Mouse (Mus musculus) embryonic facial prominence, embryonic 12.5 days (tissue): Measurements from ENCODE around the gene Epn1. TPM values are rescaled to one million over a fixed set of nuclear protein-coding genes. Genes with fewer than 3 reads are reported as not detected.

Experiments
- ATAC-seq: fragments of 200-750 bp; cut with Nextera tagmentation; 2 replicates; pipeline ENCODE4 v1.8.0; 2017; ENCODE audit not compliant: insufficient number of reproducible peaks, insufficient read depth, low FRiP score, low TSS enrichment
- H3K27ac ChIP-seq: fragments of 300-500 bp; sonication (generic); 2 replicates; pipeline ENCODE4 v1.5.1; 2016; ENCODE audit warnings: mild to moderate bottlenecking
- H3K27me3 ChIP-seq: fragments of 300-500 bp; sonication (generic); 2 replicates; pipeline ENCODE4 v1.6.1; 2016; ENCODE audit warnings: mild to moderate bottlenecking, moderate library complexity
- H3K36me3 ChIP-seq: fragments of 300-500 bp; sonication (generic); 2 replicates; pipeline ENCODE4 v1.6.1; 2016; ENCODE audit warnings: mild to moderate bottlenecking
- H3K4me1 ChIP-seq: fragments of 300-500 bp; sonication (generic); 2 replicates; pipeline ENCODE4 v1.6.1; 2016
- H3K4me2 ChIP-seq: fragments of 300-500 bp; sonication (generic); replicated peaks from 2 replicates; pipeline ENCODE4 v1.6.1; 2016; ENCODE audit warnings: mild to moderate bottlenecking, moderate library complexity
- H3K4me3 ChIP-seq: fragments of 300-500 bp; sonication (generic); 2 replicates; pipeline ENCODE4 v1.5.1; 2016; ENCODE audit warnings: mild to moderate bottlenecking
- H3K9ac ChIP-seq: fragments of 300-500 bp; sonication (generic); 2 replicates; pipeline ENCODE4 v1.6.1; 2016; ENCODE audit warnings: mild to moderate bottlenecking, moderate library complexity
- H3K9me3 ChIP-seq: fragments of 300-500 bp; sonication (generic); 2 replicates; pipeline ENCODE4 v1.6.1; 2016; ENCODE audit warnings: mild to moderate bottlenecking, moderate library complexity
- whole genome bisulfite sequencing: fragments of 180-500 bp; shearing (Covaris S2); methylation state at CpG from one replicate; pipeline ENCODE4 v1.1.7; 2016; 5-methylcytosine and 5-hydroxymethylcytosine counted together
- polyA plus RNA-seq: library from polyadenylated mRNA; unstranded; fragments of >200 nt; fragmentation: Nextera tagmentation; extraction: Ambion mirVana; gene quantifications from 2 replicates; pipeline ENCODE4 v1.2.1, GENCODE M21; 2016

Gene Epn1
- polyA plus RNA-seq, 1 experiment from 2014 or later: 67.2 TPM

- no peak for ATAC-seq
- 73% methylated on average over 2 of the region's 2 CpGs for WGBS
- Histone ChIP-seq H3K4me2 (no peak overlapping the region), H3K9me3 (no peaks in the 10 kb centered on the region), H3K36me3 (no peaks in the 10 kb centered on the region), H3K4me3 (no peak overlapping the region), H3K4me1 (no peaks in the 10 kb centered on the region), H3K27ac (no peak overlapping the region), H3K9ac (no peak overlapping the region), H3K27me3 (no peaks in the 10 kb centered on the region)
Observed at GRCm38 (mm10) chr7:5046112-5046511, 33.9 kb upstream of the Epn1 start.

GRCm38 (mm10) chr7:5047313-5047712 is 32.7 kb upstream of the Epn1 start:
- Histone ChIP-seq H3K27me3 (peaks cover 5% of the 10 kb centered on the region; the same call in 1 of the 2 replicates), H3K9ac (no peak overlapping the region), H3K36me3 (no peaks in the 10 kb centered on the region), H3K4me1 (peaks cover 3% of the 10 kb centered on the region; the same call in 1 of the 2 replicates), H3K9me3 (no peaks in the 10 kb centered on the region), H3K4me3 (no peak overlapping the region), H3K4me2 (no peak overlapping the region), H3K27ac (no peak overlapping the region)
- ATAC-seq: no peak
- 30% methylated on average over 2 of the region's 2 CpGs for WGBS

GRCm38 (mm10) chr7:5051193-5052192 is 28.5 kb upstream of the Epn1 start, which contains the start of gene Zfp580:
Gene Zfp580, plus strand, starts transcription at chr7:5051538.
- Histone ChIP-seq H3K4me2 (peak within 1 kb of the TSS; percentile 86), H3K4me3 (peak within 1 kb of the TSS; percentile 84), H3K4me1 (peaks cover 22% of the 10 kb centered on the region), H3K27ac (peak within 1 kb of the TSS; percentile 74), H3K36me3 (no peaks in the 10 kb centered on the region), H3K27me3 (peaks cover 47% of the 10 kb centered on the region), H3K9ac (peak within 1 kb of the TSS; percentile 87), H3K9me3 (no peaks in the 10 kb centered on the region)
- peak; percentile 71 for ATAC-seq
- whole genome bisulfite sequencing: 1% methylated on average over 65 of the region's 65 CpGs

GRCm38 (mm10) chr7:5052438-5052837 is 27.6 kb upstream of the Epn1 start:
- H3K36me3 ChIP-seq: no peaks in the 10 kb centered on the region
- peak overlapping the region; percentile 86 for H3K4me2 ChIP-seq
- no peaks in the 10 kb centered on the region for H3K9me3 ChIP-seq
- no peak for ATAC-seq
- H3K4me1 ChIP-seq: peaks cover 22% of the 10 kb centered on the region
- no peak overlapping the region for H3K27ac ChIP-seq
- WGBS: 3% methylated on average over 12 of the region's 12 CpGs
- peaks cover 56% of the 10 kb centered on the region for H3K27me3 ChIP-seq
- H3K9ac ChIP-seq: peak overlapping the region; percentile 36; the same call in 1 of the 2 replicates
- H3K4me3 ChIP-seq: peak overlapping the region; percentile 84

GRCm38 (mm10) chr7:5052931-5053343 is 27.1 kb upstream of the Epn1 start:
- Histone ChIP-seq H3K27ac (no peak overlapping the region), H3K9me3 (no peaks in the 10 kb centered on the region), H3K4me1 (peaks cover 22% of the 10 kb centered on the region), H3K36me3 (no peaks in the 10 kb centered on the region), H3K4me3 (peak overlapping the region; percentile 84), H3K9ac (peak overlapping the region; percentile 36; the same call in 1 of the 2 replicates), H3K4me2 (peak overlapping the region; percentile 86), H3K27me3 (peaks cover 61% of the 10 kb centered on the region)
- ATAC-seq: no peak
- 1% methylated on average over 45 of the region's 45 CpGs for WGBS

- no peak for ATAC-seq
- peak overlapping the region; percentile 84 for H3K4me3 ChIP-seq
- peaks cover 22% of the 10 kb centered on the region for H3K4me1 ChIP-seq
- H3K4me2 ChIP-seq: peak overlapping the region; percentile 86
- H3K27me3 ChIP-seq: peaks cover 62% of the 10 kb centered on the region
- H3K36me3 ChIP-seq: no peaks in the 10 kb centered on the region
- H3K9ac ChIP-seq: peak overlapping the region; percentile 54
- no peaks in the 10 kb centered on the region for H3K9me3 ChIP-seq
- H3K27ac ChIP-seq: no peak overlapping the region
- WGBS: 7% methylated on average over 32 of the region's 32 CpGs
Observed at GRCm38 (mm10) chr7:5053456-5054179, 26.4 kb upstream of the Epn1 start.

- Histone ChIP-seq H3K36me3 (no peaks in the 10 kb centered on the region), H3K9me3 (no peaks in the 10 kb centered on the region), H3K27me3 (peaks cover 62% of the 10 kb centered on the region), H3K9ac (peak overlapping the region; percentile 77), H3K4me1 (peaks cover 36% of the 10 kb centered on the region), H3K4me2 (peak overlapping the region; percentile 89), H3K4me3 (peak overlapping the region; percentile 61), H3K27ac (0 out of 2 replicates have a peak overlapping the region, but pooled peaks have one; percentile 30)
- WGBS: 3% methylated on average over 55 of the region's 55 CpGs
- no peak for ATAC-seq
Observed at GRCm38 (mm10) chr7:5056651-5057263, 23.3 kb upstream of the Epn1 start.

- Histone ChIP-seq H3K9ac (peak overlapping the region; percentile 77), H3K9me3 (no peaks in the 10 kb centered on the region), H3K4me3 (peak overlapping the region; percentile 61), H3K36me3 (no peaks in the 10 kb centered on the region), H3K4me2 (peak overlapping the region; percentile 89), H3K27me3 (peaks cover 56% of the 10 kb centered on the region), H3K4me1 (peaks cover 33% of the 10 kb centered on the region), H3K27ac (0 out of 2 replicates have a peak overlapping the region, but pooled peaks have one; percentile 30)
- ATAC-seq: no peak
- 29% methylated on average over 8 of the region's 8 CpGs for WGBS
Observed at GRCm38 (mm10) chr7:5057381-5057780, 22.7 kb upstream of the Epn1 start.

GRCm38 (mm10) chr7:5057804-5058203 is 22.2 kb upstream of the Epn1 start:
- WGBS: 36% methylated on average over 11 of the region's 11 CpGs
- H3K9me3 ChIP-seq: no peaks in the 10 kb centered on the region
- H3K4me3 ChIP-seq: peak overlapping the region; percentile 61
- peaks cover 52% of the 10 kb centered on the region for H3K27me3 ChIP-seq
- H3K9ac ChIP-seq: 0 out of 2 replicates have a peak overlapping the region, but pooled peaks have one; percentile 77
- H3K27ac ChIP-seq: no peak overlapping the region
- H3K36me3 ChIP-seq: no peaks in the 10 kb centered on the region
- no peak for ATAC-seq
- H3K4me1 ChIP-seq: peaks cover 28% of the 10 kb centered on the region
- H3K4me2 ChIP-seq: peak overlapping the region; percentile 89

- 93% methylated on average over 1 of the region's 1 CpGs for WGBS
- Histone ChIP-seq H3K4me2 (no peak overlapping the region), H3K27ac (no peak overlapping the region), H3K9me3 (no peaks in the 10 kb centered on the region), H3K4me1 (peaks cover 23% of the 10 kb centered on the region), H3K4me3 (no peak overlapping the region), H3K9ac (no peak overlapping the region), H3K36me3 (no peaks in the 10 kb centered on the region), H3K27me3 (peaks cover 44% of the 10 kb centered on the region)
- ATAC-seq: no peak
Observed at GRCm38 (mm10) chr7:5058631-5059030, 21.4 kb upstream of the Epn1 start.

- Histone ChIP-seq H3K9me3 (no peaks in the 10 kb centered on the region), H3K27me3 (peaks cover 36% of the 10 kb centered on the region), H3K4me2 (no peak overlapping the region), H3K4me3 (no peak overlapping the region), H3K27ac (no peak overlapping the region), H3K36me3 (no peaks in the 10 kb centered on the region), H3K9ac (no peak overlapping the region), H3K4me1 (peaks cover 25% of the 10 kb centered on the region)
- WGBS: 94% methylated on average over 12 of the region's 12 CpGs
- no peak for ATAC-seq
Observed at GRCm38 (mm10) chr7:5059421-5059820, 20.6 kb upstream of the Epn1 start.
